Comparison of ENCODE assay signal across 7 mouse cellular contexts in the genomic region with DNA sequence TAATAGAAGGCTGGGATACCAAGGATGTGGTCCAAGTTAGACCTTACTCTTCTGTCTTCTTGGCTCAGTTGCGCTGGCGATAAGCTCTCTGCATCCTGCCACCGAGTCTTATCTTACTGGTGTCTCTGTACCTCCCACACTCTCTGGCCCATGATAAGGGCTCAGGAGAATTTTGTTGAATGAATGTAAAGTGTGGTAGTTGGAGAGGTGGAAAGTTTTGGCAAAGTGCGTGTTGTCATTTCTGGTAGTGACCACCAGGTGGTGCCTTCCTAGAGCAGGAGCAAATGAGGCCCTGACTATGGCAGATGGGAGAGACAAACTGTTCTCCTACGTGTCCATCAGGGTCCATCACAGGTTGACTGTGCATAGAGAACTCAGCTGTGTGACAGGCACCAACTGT.
DNase-seq lines count a peak whose midpoint lies in the region; ATAC-seq lines count a peak whose summit lies in the region.

No protein-coding gene starts in this region.

- no peaks in the 10 kb centered on the region for H3K36me3 ChIP-seq in liver, embryonic 16.5 days (ENCODE audit: control insufficient read depth, insufficient read depth)

- H3K9ac ChIP-seq in liver, embryonic 16.5 days (ENCODE audit: low read depth, low read length) = no peak overlapping the region

- no peaks in the 10 kb centered on the region for H3K4me1 ChIP-seq in liver, embryonic 16.5 days (ENCODE audit: control insufficient read depth, low read depth, low read length)

- no peak overlapping the region for H3K4me3 ChIP-seq in liver, embryonic 16.5 days (ENCODE audit: low read depth, low read length)

- H3K27me3 ChIP-seq in liver, embryonic 16.5 days (ENCODE audit: control insufficient read depth, insufficient read depth, low read depth, low read length) = no peaks in the 10 kb centered on the region

- intact Hi-C loops in left cerebral cortex, postnatal 14 days (cut with DNase I) = no loop called here
- intact Hi-C loops in heart, postnatal 10 days (cut with DNase I) = loop anchor here (1.0 to 2.0 kb wide), 2 partner anchors 245 to 316 kb away; no protein-coding TSS in a partner anchor

- no peak overlapping the region for H3K4me2 ChIP-seq in liver, embryonic 16.5 days (ENCODE audit: low read depth, low read length)

- ATAC-seq in liver, embryonic 16.5 days (ENCODE audit: low read depth) = peak; percentile 91

- H3K27ac ChIP-seq in liver, embryonic 16.5 days (ENCODE audit: low read length) = no peak overlapping the region

- peak; percentile 28 to 35 for DNase-seq in left cerebral cortex, adult 18-20 months (ENCODE audit: low spot score in 2 of 2)
- no peak for DNase-seq in left cerebral cortex, postnatal 14 days (ENCODE audit: low spot score in 2 of 2)
- DNase-seq in MEL-GATA-1-ER (ENCODE audit: extremely low read depth, low read depth) = peak; percentile 69
- DNase-seq in c-Kit-negative CD71-positive TER-119-positive erythroid progenitor cells, embryonic 14.5 days (ENCODE audit: low read depth, low spot score) = peak; percentile 8
- DNase-seq in heart, postnatal 10 days = peak; percentile 57 to 68
- DNase-seq in yolk sac, embryonic 10.5 days (ENCODE audit: low spot score) = peak; percentile 4

- H3K9me3 ChIP-seq in liver, embryonic 16.5 days (replicated peaks; ENCODE audit: control insufficient read depth, low read length) = no peaks in the 10 kb centered on the region

- WGBS in liver, embryonic 16.5 days (ENCODE audit: insufficient replicate concordance) = 24% methylated on average over 5 of the region's 5 CpGs

Comparison
In these comparisons a context has a peak if more than half of its experiments do, and no peak if none do; other contexts are left out.
1. DNase-seq: peak in left cerebral cortex, adult 18-20 months (2 of 2), MEL-GATA-1-ER (single experiment), c-Kit-negative CD71-positive TER-119-positive erythroid progenitor cells, embryonic 14.5 days (single experiment), heart, postnatal 10 days (2 of 2) and yolk sac, embryonic 10.5 days (single experiment); none in left cerebral cortex, postnatal 14 days (0 of 2).